Mouse (Mus musculus) heart, embryonic 16.5 days (tissue): ENCODE measurements around the gene Olfr812. TPM values are rescaled to one million over a fixed set of nuclear protein-coding genes. Genes with fewer than 3 reads are reported as not detected.
"Not testable (repeated sequence)": the region's sequence is repeated elsewhere in the genome, so short reads cannot be mapped to it uniquely, and the experiment has no call there.

ENCODE experiments used
- ATAC-seq: fragments of 200-750 bp; cut with Nextera tagmentation; replicated peaks from 2 replicates; pipeline ENCODE4 v1.8.0; 2017; ENCODE audit warnings: moderate number of reproducible peaks; ENCODE audit not compliant: insufficient read depth, low FRiP score; ENCODE audit errors: extremely low read depth
- H3K27ac ChIP-seq: fragments of 300-500 bp; sonication (generic); 2 replicates; pipeline ENCODE4 v1.5.1; 2014; ENCODE audit warnings: mild to moderate bottlenecking, low read length, control low read depth, moderate library complexity
- H3K27me3 ChIP-seq: fragments of 300-500 bp; sonication (generic); 2 replicates; pipeline ENCODE4 v1.6.1; 2014; ENCODE audit warnings: low read length, mixed read lengths; ENCODE audit not compliant: control insufficient read depth, insufficient read depth
- H3K36me3 ChIP-seq: fragments of 300-500 bp; sonication (generic); 2 replicates; pipeline ENCODE4 v1.6.1; 2014; ENCODE audit not compliant: control insufficient read depth, insufficient read depth
- H3K4me1 ChIP-seq: fragments of 300-500 bp; sonication (generic); 2 replicates; pipeline ENCODE4 v1.6.1; 2014; ENCODE audit warnings: low read length, mixed read lengths; ENCODE audit not compliant: control insufficient read depth, insufficient read depth
- H3K4me2 ChIP-seq: fragments of 300-500 bp; sonication (generic); 2 replicates; pipeline ENCODE4 v1.6.1; 2014; ENCODE audit warnings: low read depth, mild to moderate bottlenecking, control low read depth, low read length
- H3K4me3 ChIP-seq: fragments of 300-500 bp; sonication (generic); 2 replicates; pipeline ENCODE4 v1.5.1; 2014; ENCODE audit warnings: mild to moderate bottlenecking, control low read depth, low read length
- H3K9ac ChIP-seq: fragments of 300-500 bp; sonication (generic); 2 replicates; pipeline ENCODE4 v1.6.1; 2014; ENCODE audit warnings: low read length, control low read depth
- H3K9me3 ChIP-seq: fragments of 300-500 bp; sonication (generic); replicated peaks from 2 replicates; pipeline ENCODE4 v1.6.1; 2016; ENCODE audit warnings: low read length; ENCODE audit not compliant: control insufficient read depth
- WGBS: fragments of 180-500 bp; shearing (Covaris S2); extraction: QIAGEN DNeasy Blood & Tissue Kit; methylation state at CpG from one replicate; pipeline ENCODE4 v1.1.7; 2014; 5-methylcytosine and 5-hydroxymethylcytosine counted together
- polyA plus RNA-seq: library from polyadenylated mRNA; unstranded; fragments of >200 nt; fragmentation: Nextera tagmentation; extraction: Ambion mirVana; gene quantifications from 2 replicates; pipeline ENCODE4 v1.2.1, GENCODE M21; 2015

Olfr812 gene
- polyA plus RNA-seq: not detected in 2 replicates

DNA sequence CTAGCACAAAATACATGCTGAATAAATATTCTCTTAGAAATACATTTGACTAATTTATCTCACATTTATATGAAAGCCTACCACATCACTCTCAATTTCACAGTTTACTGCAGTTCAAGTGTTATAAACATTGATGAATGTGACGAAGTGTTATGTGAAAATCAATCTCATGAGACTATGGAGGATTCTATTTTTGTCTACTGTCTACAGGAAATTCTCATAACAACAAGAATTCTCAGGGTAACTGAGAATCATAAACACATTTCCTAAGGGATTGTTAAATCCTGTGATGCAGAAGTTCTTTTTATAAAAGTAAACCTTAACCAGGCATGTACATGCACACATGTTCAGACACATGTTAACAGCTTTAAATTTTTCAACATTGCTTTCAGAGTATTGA lies at the start of gene Olfr812:
TSS of gene Olfr812 (minus strand) at position 101 of the 400 bp plus-strand sequence.
- Histone ChIP-seq H3K4me1 (no peaks in the 10 kb centered on the region), H3K4me2 (no peak within 1 kb of the TSS), H3K36me3 (no peaks in the 10 kb centered on the region), H3K9ac (no peak within 1 kb of the TSS), H3K27ac (no peak within 1 kb of the TSS), H3K9me3 (no peaks in the 10 kb centered on the region), H3K4me3 (no peak within 1 kb of the TSS), H3K27me3 (no peaks in the 10 kb centered on the region)
- 45% methylated on average over 1 of the region's 1 CpGs for WGBS
- no peak for ATAC-seq

DNA sequence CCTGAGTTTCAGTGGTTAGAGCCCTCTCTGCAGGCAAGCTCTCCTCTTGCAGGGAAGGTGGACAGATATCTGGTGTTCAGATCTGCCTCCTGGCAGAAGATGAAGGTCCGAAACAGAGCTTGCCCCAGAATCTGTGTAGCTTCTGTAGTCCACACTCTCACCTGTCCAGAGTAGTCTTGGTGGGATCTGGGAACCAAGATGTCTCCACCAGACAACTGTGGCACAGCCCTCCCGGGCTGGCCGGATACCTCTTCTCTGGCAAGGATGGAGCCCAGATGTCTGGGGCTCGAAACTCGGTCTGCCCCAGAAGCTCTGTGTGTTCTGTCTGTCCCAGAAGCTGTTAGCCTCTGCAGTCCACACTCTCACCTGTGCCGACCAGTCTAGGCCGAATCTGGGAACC lies 40.0 kb upstream of the Olfr812 start:
- Histone ChIP-seq H3K4me1 (no peaks in the 10 kb centered on the region), H3K27ac (no peak overlapping the region), H3K9me3 (no peaks in the 10 kb centered on the region), H3K9ac (no peak overlapping the region), H3K4me3 (no peak overlapping the region), H3K36me3 (no peaks in the 10 kb centered on the region), H3K4me2 (no peak overlapping the region), H3K27me3 (no peaks in the 10 kb centered on the region)
- WGBS: 86% methylated on average over 7 of the region's 7 CpGs
- no peak for ATAC-seq

DNA sequence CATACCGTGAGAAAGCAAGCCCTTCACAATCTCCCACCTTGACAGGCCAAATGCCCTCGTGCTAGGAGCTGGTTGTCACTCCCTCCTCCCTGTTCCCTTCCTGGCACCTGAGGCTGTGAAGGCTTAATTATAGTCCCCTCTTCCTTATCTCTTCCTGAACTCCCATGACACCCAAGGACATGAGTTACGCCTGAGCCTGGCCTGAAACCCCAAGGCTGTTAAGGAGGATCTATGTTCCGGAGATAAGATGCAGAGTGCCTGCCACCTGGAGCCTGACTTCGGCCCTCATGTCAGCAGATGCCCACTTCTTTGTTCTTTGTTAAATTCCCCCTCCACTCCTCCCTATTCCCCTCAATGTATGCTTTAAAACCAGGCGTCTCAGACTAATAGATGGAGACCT lies 39.6 kb upstream of the Olfr812 start:
- not testable (repeated sequence) for H3K4me1 ChIP-seq, H3K36me3 ChIP-seq, ATAC-seq, H3K9me3 ChIP-seq, H3K9ac ChIP-seq, H3K4me2 ChIP-seq, H3K27me3 ChIP-seq, H3K4me3 ChIP-seq, H3K27ac ChIP-seq
- WGBS: 62% methylated on average over 6 of the region's 6 CpGs

DNA sequence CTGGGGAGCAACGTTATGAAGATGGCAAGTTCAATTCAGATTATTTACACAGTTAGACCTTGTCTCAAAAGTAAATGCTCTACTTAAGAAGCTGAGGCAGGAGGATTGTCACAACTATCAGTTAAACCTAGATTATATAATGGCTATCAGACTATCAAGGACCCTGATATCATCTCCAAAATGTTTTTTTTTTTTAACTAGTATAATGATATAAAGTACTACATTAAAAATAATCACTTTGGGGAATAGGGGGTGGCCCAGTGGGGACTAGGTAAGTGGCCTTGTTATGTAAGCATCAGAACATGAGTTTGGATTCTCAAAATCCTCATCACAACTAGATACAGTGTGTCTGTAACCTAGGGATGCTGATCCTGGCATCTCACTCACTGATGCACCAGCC lies 33.9 kb upstream of the Olfr812 start, which contains the start of gene Olfr814:
TSS of gene Olfr814 (minus strand) at position 101 of the 400 bp plus-strand sequence.
- H3K4me2 ChIP-seq: not testable (repeated sequence)

DNA sequence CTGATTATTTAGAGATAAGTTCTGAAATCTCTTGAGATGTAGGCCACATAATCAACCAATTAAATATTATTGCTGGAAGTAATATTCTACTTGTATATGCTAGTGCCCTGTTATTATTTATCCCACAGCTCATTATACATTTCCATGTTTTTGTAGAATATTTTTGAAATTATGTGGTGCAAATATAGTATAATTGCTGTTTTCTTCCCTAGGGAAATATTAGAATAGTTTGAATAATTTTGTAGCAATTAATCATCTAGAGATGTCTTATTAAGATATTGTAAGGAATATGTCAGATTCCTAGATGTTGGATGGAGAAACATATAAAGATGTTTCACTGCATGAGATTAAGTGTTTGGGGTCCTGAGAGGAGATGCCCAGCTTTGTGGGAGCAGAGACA lies 9.2 kb upstream of the Olfr812 start, which contains the start of gene Olfr813:
TSS of gene Olfr813 (plus strand) at position 301 of the 400 bp plus-strand sequence.
- Histone ChIP-seq H3K9me3 (no peaks in the 10 kb centered on the region), H3K27me3 (no peaks in the 10 kb centered on the region), H3K4me2 (no peak within 1 kb of the TSS), H3K36me3 (no peaks in the 10 kb centered on the region), H3K27ac (no peak within 1 kb of the TSS), H3K4me3 (no peak within 1 kb of the TSS), H3K4me1 (no peaks in the 10 kb centered on the region), H3K9ac (no peak within 1 kb of the TSS)
- ATAC-seq: no peak

More for the DNA sequence above, 33.9 kb upstream of the Olfr812 start, which contains the start of gene Olfr814:
- H3K9ac ChIP-seq, H3K36me3 ChIP-seq, H3K27me3 ChIP-seq, ATAC-seq, H3K9me3 ChIP-seq, H3K4me3 ChIP-seq, H3K4me1 ChIP-seq, H3K27ac ChIP-seq: not testable (repeated sequence)
- no CpG with 5 or more reads among the region's 1 CpGs for WGBS

DNA sequence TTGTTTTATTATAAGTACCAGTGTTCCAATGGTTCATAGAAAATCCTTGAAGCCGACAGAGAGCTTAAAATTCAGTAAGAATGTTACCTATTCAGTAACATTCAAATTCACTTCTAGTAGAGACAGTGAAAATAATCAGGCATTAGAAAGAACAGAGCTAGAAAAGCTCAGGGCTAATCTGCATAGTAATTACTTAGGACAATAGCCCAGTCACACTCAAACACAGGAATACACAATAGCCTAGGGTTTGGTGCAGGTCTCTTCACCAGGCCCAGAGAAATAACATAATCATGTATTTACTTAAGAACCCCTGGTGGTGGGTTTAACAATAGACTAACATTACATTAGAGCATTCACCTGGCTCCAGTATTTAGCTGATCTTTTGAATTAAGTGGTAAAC lies 1.4 kb upstream of the Olfr812 start:
- no peaks in the 10 kb centered on the region for H3K4me1 ChIP-seq
- no peak overlapping the region for H3K4me2 ChIP-seq
- no peak overlapping the region for H3K9ac ChIP-seq
- no peak overlapping the region for H3K27ac ChIP-seq
- H3K4me3 ChIP-seq: no peak overlapping the region
- H3K27me3 ChIP-seq: no peaks in the 10 kb centered on the region
- no peaks in the 10 kb centered on the region for H3K36me3 ChIP-seq
- no peaks in the 10 kb centered on the region for H3K9me3 ChIP-seq
- WGBS: 68% methylated on average over 1 of the region's 1 CpGs
- ATAC-seq: no peak

DNA sequence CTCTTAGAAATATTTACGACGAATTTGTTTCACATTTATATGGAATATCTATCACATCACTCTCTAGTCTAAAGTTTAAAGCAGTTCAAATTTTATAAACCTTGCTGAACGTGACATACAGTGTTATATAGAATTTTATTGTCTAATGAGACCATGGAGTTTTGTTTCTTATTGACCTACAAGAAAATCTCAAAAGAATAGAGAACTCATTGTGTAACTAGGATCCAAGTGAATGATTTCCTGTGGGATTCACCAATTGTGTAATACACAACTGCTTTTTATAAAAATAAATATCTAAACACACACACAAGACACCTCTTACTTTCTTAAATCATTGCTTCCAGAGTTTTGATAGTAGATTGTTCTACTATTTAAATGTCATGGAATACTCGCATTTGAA lies 41.6 kb downstream of the Olfr812 start, which contains the start of gene Olfr811:
TSS of gene Olfr811 (minus strand) at position 101 of the 400 bp plus-strand sequence.
- no peak within 1 kb of the TSS for H3K4me2 ChIP-seq
- H3K9me3 ChIP-seq: no peaks in the 10 kb centered on the region
- no peak within 1 kb of the TSS for H3K27ac ChIP-seq
- H3K36me3 ChIP-seq: no peaks in the 10 kb centered on the region
- no peak for ATAC-seq
- no peaks in the 10 kb centered on the region for H3K4me1 ChIP-seq
- no peak within 1 kb of the TSS for H3K4me3 ChIP-seq
- no peak within 1 kb of the TSS for H3K9ac ChIP-seq
- no peaks in the 10 kb centered on the region for H3K27me3 ChIP-seq
- WGBS: 79% methylated on average over 4 of the region's 4 CpGs

DNA sequence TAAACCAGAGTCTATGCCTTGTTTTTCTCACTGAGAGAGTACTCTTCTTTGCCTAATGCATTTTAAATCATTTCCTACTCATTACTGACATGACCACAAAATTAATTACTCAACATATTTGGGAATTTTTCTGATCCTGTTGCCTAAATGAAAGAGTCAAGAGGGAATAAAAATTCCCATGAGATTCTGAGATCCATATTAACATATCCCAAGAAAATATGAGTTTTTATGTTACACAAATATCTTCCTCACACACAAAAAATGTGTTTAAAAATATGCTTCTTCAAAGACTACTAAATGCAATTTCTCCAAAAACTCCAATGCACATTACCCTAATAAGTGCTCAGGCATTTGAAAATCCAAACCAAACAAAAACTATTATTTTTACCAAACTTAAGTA lies 51.1 kb downstream of the Olfr812 start, which contains the start of gene Olfr810:
TSS of gene Olfr810 (minus strand) at position 101 of the 400 bp plus-strand sequence.
- H3K27me3 ChIP-seq: no peaks in the 10 kb centered on the region
- no peaks in the 10 kb centered on the region for H3K4me1 ChIP-seq
- H3K27ac ChIP-seq: no peak within 1 kb of the TSS
- no peak within 1 kb of the TSS for H3K4me2 ChIP-seq
- no peak within 1 kb of the TSS for H3K9ac ChIP-seq
- H3K9me3 ChIP-seq: no peaks in the 10 kb centered on the region
- H3K4me3 ChIP-seq: no peak within 1 kb of the TSS
- no peak for ATAC-seq
- H3K36me3 ChIP-seq: no peaks in the 10 kb centered on the region
